9 mouse cellular contexts compared by ENCODE assay signal in the genomic region with DNA sequence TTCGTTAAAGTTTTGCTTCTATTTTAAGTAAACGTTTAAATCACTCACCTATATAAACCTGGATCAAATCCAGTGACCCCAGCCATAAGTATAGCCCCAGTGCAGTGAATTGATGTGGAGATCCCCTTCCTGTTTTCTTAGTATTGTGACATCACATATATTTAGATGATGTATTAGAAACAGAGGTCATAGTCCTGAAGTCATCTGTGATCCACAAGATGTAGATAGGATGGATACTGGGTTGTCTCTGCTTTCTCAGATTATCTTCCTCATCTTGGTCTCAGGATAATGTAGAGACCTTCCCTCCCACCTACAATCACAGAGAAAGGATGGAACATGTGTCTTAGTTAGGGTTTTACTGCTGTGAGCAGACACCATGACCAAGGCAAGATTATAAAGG. TPM values are rescaled to one million over a fixed set of nuclear protein-coding genes. Genes with fewer than 3 reads are reported as not detected.
DNase-seq lines count a peak whose midpoint lies in the region; ATAC-seq and TF ChIP-seq lines count a peak whose summit lies in the region.
"Had no signal": no experiment of that assay in that cellular context is flagged by ENCODE, and none has a peak within 500 bp of the region (broad histone marks: within the 10 kb centered on the region; RNA-seq: fewer than 3 reads in every experiment).

Pfkfb2 (minus strand) TSS at position 101 of the 400 bp plus-strand sequence.

- H3K36me3 ChIP-seq in heart, embryonic 10.5 days: no peaks in the 10 kb centered on the region
- no peaks in the 10 kb centered on the region for H3K36me3 ChIP-seq in ES-E14 (ENCODE audit: control insufficient read depth, insufficient read depth, low read length, poor library complexity, severe bottlenecking)
- H3K36me3 ChIP-seq in kidney, embryonic 15.5 days: no peaks in the 10 kb centered on the region
- H3K36me3 ChIP-seq: limb, embryonic 12.5 days had no signal

- no peak within 1 kb of the TSS for H3K4me2 ChIP-seq in kidney, embryonic 15.5 days
- H3K4me2 ChIP-seq: limb, embryonic 12.5 days had no signal

- H3K9ac ChIP-seq in ES-E14 (ENCODE audit: insufficient read depth, low read depth, low read length, poor library complexity, severe bottlenecking): no peak within 1 kb of the TSS
- no peak within 1 kb of the TSS for H3K9ac ChIP-seq in kidney, embryonic 15.5 days
- H3K9ac ChIP-seq: limb, embryonic 12.5 days had no signal

- no peak within 1 kb of the TSS for H3K4me3 ChIP-seq in heart, embryonic 10.5 days
- no peak within 1 kb of the TSS for H3K4me3 ChIP-seq in ES-E14 (ENCODE audit: insufficient read depth in 1 of 2, low read depth in 1 of 2, low read length in 2 of 2, poor library complexity in 1 of 2, severe bottlenecking in 1 of 2)
- H3K4me3 ChIP-seq in kidney, embryonic 15.5 days (replicated peaks): no peak within 1 kb of the TSS
- H3K4me3 ChIP-seq: limb, embryonic 12.5 days had no signal

- peak; percentile 18 for DNase-seq in heart, adult 11 months
- no peak for DNase-seq in heart, embryonic 10.5 days (ENCODE audit: low spot score)
- no peak for DNase-seq in ES-E14 (ENCODE audit: low read depth, low spot score)
- no peak for DNase-seq in layer of hippocampus, postnatal 10 days (ENCODE audit: low spot score in 2 of 2)
- DNase-seq in cerebellum, adult 9-11 months: no peak

- no peak within 1 kb of the TSS for H3K27ac ChIP-seq in heart, embryonic 10.5 days
- no peak within 1 kb of the TSS for H3K27ac ChIP-seq in ES-E14 (ENCODE audit: insufficient read depth, low read depth, low read length, poor library complexity, severe bottlenecking)
- no peak within 1 kb of the TSS for H3K27ac ChIP-seq in kidney, embryonic 15.5 days
- H3K27ac ChIP-seq: limb, embryonic 12.5 days had no signal

- ATAC-seq in common myeloid progenitor, adult 5-6 weeks (replicated peaks; ENCODE audit: low read depth, poor library complexity, severe bottlenecking): no peak
- ATAC-seq in activated CD4-positive, CD25-positive, alpha-beta regulatory T cell, adult 4 months: no peak
- no peak for ATAC-seq in kidney, embryonic 15.5 days (replicated peaks; ENCODE audit: low FRiP score)

- 71% methylated on average over 2 of the region's 2 CpGs for WGBS in heart, embryonic 10.5 days
- 81% methylated on average over 2 of the region's 2 CpGs for WGBS in kidney, embryonic 15.5 days

- no peaks in the 10 kb centered on the region for H3K9me3 ChIP-seq in heart, embryonic 10.5 days
- H3K9me3 ChIP-seq in ES-E14 (ENCODE audit: control insufficient read depth, insufficient read depth, low read depth, low read length): no peaks in the 10 kb centered on the region
- H3K9me3 ChIP-seq in kidney, embryonic 15.5 days (replicated peaks): no peaks in the 10 kb centered on the region
- H3K9me3 ChIP-seq: limb, embryonic 12.5 days had no signal

- H3K27me3 ChIP-seq in heart, embryonic 10.5 days (ENCODE audit: insufficient read depth, poor library complexity, severe bottlenecking): no peaks in the 10 kb centered on the region
- no peaks in the 10 kb centered on the region for H3K27me3 ChIP-seq in kidney, embryonic 15.5 days
- H3K27me3 ChIP-seq: limb, embryonic 12.5 days had no signal

- in situ Hi-C loops in ES-E14 (cut with MboI; ENCODE audit: low sequenced_read_pairs in 2 of 2, unreplicated experiment in 2 of 2): no loop called here

- H3K4me1 ChIP-seq in heart, embryonic 10.5 days: peaks cover 19% of the 10 kb centered on the region
- H3K4me1 ChIP-seq in ES-E14 (ENCODE audit: control insufficient read depth in 2 of 2, insufficient read depth in 2 of 2, low read length in 2 of 2, poor library complexity in 1 of 2): no peaks in the 10 kb centered on the region; a peak in 1 of 4 replicates
- H3K4me1 ChIP-seq in kidney, embryonic 15.5 days: peaks cover 21% of the 10 kb centered on the region

TF ChIP-seq in ES-E14, 5 proteins besides CTCF, POLR2A, EP300 and RAD21:
- TF ChIP-seq CHD2 (IDR thresholded peaks at IDR 0.05; ENCODE audit: low read depth, low read length) (no peak), ZC3H11A (IDR thresholded peaks at IDR 0.05; ENCODE audit: borderline replicate concordance, low read depth, low read length) (no peak), MAFK (IDR thresholded peaks at IDR 0.05; ENCODE audit: insufficient read depth, low read depth, low read length) (no peak), HCFC1 (IDR thresholded peaks at IDR 0.05; ENCODE audit: borderline replicate concordance, insufficient read depth, low read length) (no peak), ZNF384 (IDR thresholded peaks at IDR 0.05; ENCODE audit: low read depth, low read length) (no peak)

RNA-seq across cellular contexts. Expression of gene Pfkfb2, which starts in this region (rescaled TPM):
- polyA plus RNA-seq in heart, embryonic 10.5 days (2016; fragmentation: Nextera tagmentation; extraction: Ambion mirVana): 5.0 and 7.4 TPM in 2 replicates
- total RNA-seq in ES-E14 (2012; rRNA removed): 10.0 and 12.1 TPM in 2 replicates
- 19.4 and 22.3 TPM in 2 replicates for total RNA-seq in common myeloid progenitor, adult 5-6 weeks (2017)
- total RNA-seq in layer of hippocampus, postnatal 10 days (2021): 10 to 100 TPM; 49.8 to 51.9 TPM
- 1 to 10 TPM; 2.7 to 3.9 TPM for polyA plus RNA-seq in activated CD4-positive, CD25-positive, alpha-beta regulatory T cell, adult 4 months (2017; shearing (Covaris generic))
- 8.0 and 8.2 TPM in 2 replicates for polyA plus RNA-seq in kidney, embryonic 15.5 days (2015; fragmentation: Nextera tagmentation; extraction: Ambion mirVana)
